Mouse (Mus musculus) neutrophil, adult 59 days (primary cell): ENCODE measurements around the gene Six5. TPM values are rescaled to one million over a fixed set of nuclear protein-coding genes. Genes with fewer than 3 reads are reported as not detected.

ENCODE experiments used
- total RNA-seq, 2 experiments: library from RNA; stranded (reverse); gene quantifications; 1 replicate in 1 of 2; 2 replicates in 1 of 2; pipeline ENCODE4 v1.2.4; 2023

The Six5 gene
- total RNA-seq, result under 1 TPM; 0.11 to 0.33 TPM

GRCm38 (mm10) chr7:19094471-19094825 is at the start of gene Six5:
TSS of gene Six5 (plus strand) at chr7:19094594.

GRCm38 (mm10) chr7:19054047-19054776 is 40.2 kb upstream of the Six5 start, which contains the start of gene Rsph6a:
TSS of gene Rsph6a (plus strand) at chr7:19054690.

GRCm38 (mm10) chr7:19075723-19076585 is 18.4 kb upstream of the Six5 start, which contains the start of gene Dmwd:
TSS of gene Dmwd (plus strand) at chr7:19076227.

GRCm38 (mm10) chr7:19083701-19084100 is 10.7 kb upstream of the Six5 start, which contains the start of gene Dmpk:
TSS of gene Dmpk (plus strand) at chr7:19083849.

GRCm38 (mm10) chr7:19118028-19118771 is 23.8 kb downstream of the Six5 start, which contains the start of gene Gm4969:
TSS of gene Gm4969 (minus strand) at chr7:19118368.

GRCm38 (mm10) chr7:19119631-19120429 is 25.4 kb downstream of the Six5 start, which contains the start of gene Fbxo46:
TSS of gene Fbxo46 (plus strand) at chr7:19119859.

Other genes starting within 250 kb of the Six5 start
- gene Pglyrp1, start 223.3 kb upstream of the Six5 start, total RNA-seq, result 1,000 to 10,000 TPM; 1,995 to 2,284 TPM
- 10 to 100 TPM; 11.5 to 13.9 TPM for gene Ccdc61, start 184.2 kb upstream of the Six5 start, total RNA-seq
- under 1 TPM in 1 of 2 experiments, not detected in 1; 0.04 TPM for gene Nova2, start 168.7 kb upstream of the Six5 start, total RNA-seq
- gene Nanos2, start 107.2 kb upstream of the Six5 start, total RNA-seq, result not detected
- under 1 TPM in 1 of 2 experiments, not detected in 1; 0.33 TPM for gene Mypop, start 103.3 kb upstream of the Six5 start, total RNA-seq
- gene Irf2bp1, start 90.5 kb upstream of the Six5 start, total RNA-seq, result 10 to 100 TPM; 15.0 to 15.1 TPM
- not detected for gene Foxa3, start 71.1 kb upstream of the Six5 start, total RNA-seq
- gene Sympk, start 70.2 kb upstream of the Six5 start, total RNA-seq, result 10 to 100 TPM; 53.1 to 63.9 TPM
- not detected for gene Rsph6a, start 39.9 kb upstream of the Six5 start, total RNA-seq
- 10 to 100 TPM; 15.0 to 21.7 TPM for gene Dmwd, start 18.4 kb upstream of the Six5 start, total RNA-seq
- gene Dmpk, start 10.7 kb upstream of the Six5 start, total RNA-seq, result 10 to 100 TPM in 1 of 2 experiments, 1 to 10 TPM in 1; 9.9 to 10.7 TPM
- gene Gm4969, start 23.8 kb downstream of the Six5 start, total RNA-seq, result not detected
- 10 to 100 TPM; 14.9 to 15.0 TPM for gene Fbxo46, start 25.3 kb downstream of the Six5 start, total RNA-seq
- 10 to 100 TPM; 10.0 to 10.4 TPM for gene Qpctl, start 54.7 kb downstream of the Six5 start, total RNA-seq
- 10 to 100 TPM; 39.5 to 43.0 TPM for gene Snrpd2, start 55.1 kb downstream of the Six5 start, total RNA-seq
- not detected for gene Gipr, start 71.5 kb downstream of the Six5 start, total RNA-seq
- gene Eml2, start 81.8 kb downstream of the Six5 start, total RNA-seq, result 10 to 100 TPM; 60.2 to 79.8 TPM
- gene Gpr4, start 117.9 kb downstream of the Six5 start, total RNA-seq, result under 1 TPM in 1 of 2 experiments, not detected in 1; 0.13 TPM
- 10 to 100 TPM; 22.3 to 24.6 TPM for gene Opa3, start 133.7 kb downstream of the Six5 start, total RNA-seq
- gene Vasp, start 177.2 kb downstream of the Six5 start, total RNA-seq, result 100 to 1,000 TPM; 636 to 660 TPM
- under 1 TPM in 1 of 2 experiments, not detected in 1; 0.49 TPM for gene Ppm1n, start 185.5 kb downstream of the Six5 start, total RNA-seq
- not detected for gene Rtn2, start 188.0 kb downstream of the Six5 start, total RNA-seq
- 1,000 to 10,000 TPM in 1 of 2 experiments, 100 to 1,000 TPM in 1; 803 to 1,216 TPM for gene Fosb, start 215.5 kb downstream of the Six5 start, total RNA-seq